Mouse (Mus musculus) adrenal gland, postnatal 10 days (tissue): ENCODE measurements at regions not wholly inside any gene's neighbourhood (a gene's known extent, or its start where the extent isn't known, plus 50 kb on each side); places are given as distances from the start of the nearest gene placed in this dataset.

ENCODE experiments used
- DNase-seq: peaks from one replicate; pipeline ENCODE4 v3.0.0; 2021; ENCODE audit warnings: mixed read lengths

GRCm38 (mm10) chr17:79414006-79414405 lies 59.1 kb upstream of the Cdc42ep3 start:
- DNase-seq = no peak

- no peak for DNase-seq
These were observed 63.1 kb upstream of the Cdc42ep3 start for GRCm38 (mm10) chr17:79417953-79418352.

- no peak for DNase-seq
These were observed 66.7 kb upstream of the Cdc42ep3 start for GRCm38 (mm10) chr17:79421618-79422017.

- no peak for DNase-seq
These were observed 84.3 kb upstream of the Cdc42ep3 start for GRCm38 (mm10) chr17:79439182-79439581.

GRCm38 (mm10) chr17:79442507-79443115 lies 87.7 kb upstream of the Cdc42ep3 start:
- DNase-seq = peak; percentile 72

GRCm38 (mm10) chr17:79447170-79447569 lies 92.3 kb upstream of the Cdc42ep3 start:
- DNase-seq = no peak

GRCm38 (mm10) chr17:79451141-79451860 lies 96.4 kb upstream of the Cdc42ep3 start:
- peak; percentile 17 for DNase-seq

GRCm38 (mm10) chr17:79453825-79454224 lies 98.9 kb upstream of the Cdc42ep3 start:
- DNase-seq = no peak

- DNase-seq = no peak
These were observed 99.6 kb upstream of the Cdc42ep3 start for GRCm38 (mm10) chr17:79454526-79454925.

- no peak for DNase-seq
These were observed 100.3 kb upstream of the Cdc42ep3 start for GRCm38 (mm10) chr17:79455229-79455628.

GRCm38 (mm10) chr17:79457636-79458035 lies 102.7 kb upstream of the Cdc42ep3 start:
- no peak for DNase-seq

- DNase-seq = no peak
These were observed 106.8 kb upstream of the Cdc42ep3 start for GRCm38 (mm10) chr17:79461681-79462091.

GRCm38 (mm10) chr17:79463074-79463694 lies 108.3 kb upstream of the Cdc42ep3 start:
- DNase-seq = no peak

GRCm38 (mm10) chr17:79465666-79466065 lies 110.8 kb upstream of the Cdc42ep3 start:
- DNase-seq = no peak

- no peak for DNase-seq
These were observed 116.7 kb upstream of the Cdc42ep3 start for GRCm38 (mm10) chr17:79471639-79472038.

GRCm38 (mm10) chr17:79472106-79472995 lies 117.5 kb upstream of the Cdc42ep3 start:
- peak; percentile 20 for DNase-seq

GRCm38 (mm10) chr17:79476671-79477070 lies 121.8 kb upstream of the Cdc42ep3 start:
- DNase-seq = no peak

GRCm38 (mm10) chr17:79481112-79481738 lies 126.3 kb upstream of the Cdc42ep3 start:
- DNase-seq = no peak

- DNase-seq = no peak
These were observed 127.0 kb upstream of the Cdc42ep3 start for GRCm38 (mm10) chr17:79481936-79482335.

GRCm38 (mm10) chr17:79485239-79485638 lies 126.4 kb upstream of the Rmdn2 start:
- no peak for DNase-seq

- DNase-seq = no peak
These were observed 122.4 kb upstream of the Rmdn2 start for GRCm38 (mm10) chr17:79489306-79489705.

GRCm38 (mm10) chr17:79497629-79498028 lies 114.0 kb upstream of the Rmdn2 start:
- no peak for DNase-seq
